Mouse (Mus musculus) erythroblast, embryonic 14.5 days (primary cell): ENCODE data around the gene Cyp51. TPM values are rescaled to one million over a fixed set of nuclear protein-coding genes. Genes with fewer than 3 reads are reported as not detected.

Experiments
- H3K27me3 ChIP-seq: 2 replicates; pipeline ENCODE4 v1.6.1; 2012; ENCODE audit warnings: inconsistent platforms; ENCODE audit not compliant: control insufficient read depth
- H3K36me3 ChIP-seq: 2 replicates; pipeline ENCODE4 v1.6.1; 2012; ENCODE audit warnings: mild to moderate bottlenecking, inconsistent platforms; ENCODE audit not compliant: control insufficient read depth
- H3K4me1 ChIP-seq: 2 replicates; pipeline ENCODE4 v1.6.1; 2012; ENCODE audit warnings: inconsistent platforms; ENCODE audit not compliant: control insufficient read depth
- H3K4me3 ChIP-seq: replicated peaks from 2 replicates; pipeline ENCODE3; 2012; ENCODE audit warnings: moderate library complexity, mild to moderate bottlenecking, inconsistent platforms
- H3K9me3 ChIP-seq: 2 replicates; pipeline ENCODE4 v1.6.1; 2012; ENCODE audit warnings: low read length, inconsistent platforms, mixed read lengths; ENCODE audit not compliant: control insufficient read depth
- GATA1 ChIP-seq: IDR thresholded peaks from 2 replicates; pipeline ENCODE4 v1.6.1; 2012; ENCODE audit warnings: low read length, inconsistent platforms, mixed read lengths
- TAL1 ChIP-seq: IDR thresholded peaks from 3 replicates; pipeline ENCODE4 v1.6.1; 2012; ENCODE audit warnings: low read length, inconsistent platforms, mixed read lengths
- polyA plus RNA-seq: library from polyadenylated mRNA; stranded (reverse); fragments of >175 nt; gene quantifications from 2 replicates; pipeline ENCODE4 v1.2.3, GENCODE M21; 2012

Gene Cyp51
- polyA plus RNA-seq, 1 experiment: 0.39 TPM

DNA sequence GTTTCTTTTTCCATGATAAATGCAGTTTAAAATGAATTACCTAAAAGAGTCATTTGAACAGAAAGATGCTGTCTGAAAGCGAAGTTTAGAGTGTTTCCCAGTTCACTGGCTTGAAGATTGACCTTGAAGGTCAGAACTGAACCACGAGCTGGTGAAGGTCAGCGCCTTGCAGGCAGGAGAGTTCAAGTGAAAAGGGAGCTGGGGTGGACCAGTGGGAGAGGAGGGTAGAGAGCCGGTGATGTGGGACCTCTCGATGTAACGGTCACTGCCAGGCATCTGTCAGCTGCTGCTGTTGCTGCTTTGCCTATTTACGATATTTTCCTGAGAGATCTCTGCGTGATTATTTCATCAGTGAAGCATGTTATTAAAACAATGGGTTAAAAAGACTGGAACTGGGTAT lies 65.2 kb downstream of the Cyp51 start:
- no peak overlapping the region for H3K4me3 ChIP-seq
- no peaks in the 10 kb centered on the region for H3K9me3 ChIP-seq
- no peaks in the 10 kb centered on the region for H3K27me3 ChIP-seq
- TF ChIP-seq TAL1: no peak
- TF ChIP-seq GATA1: no peak
- no peaks in the 10 kb centered on the region for H3K4me1 ChIP-seq
- peaks cover 34% of the 10 kb centered on the region for H3K36me3 ChIP-seq

DNA sequence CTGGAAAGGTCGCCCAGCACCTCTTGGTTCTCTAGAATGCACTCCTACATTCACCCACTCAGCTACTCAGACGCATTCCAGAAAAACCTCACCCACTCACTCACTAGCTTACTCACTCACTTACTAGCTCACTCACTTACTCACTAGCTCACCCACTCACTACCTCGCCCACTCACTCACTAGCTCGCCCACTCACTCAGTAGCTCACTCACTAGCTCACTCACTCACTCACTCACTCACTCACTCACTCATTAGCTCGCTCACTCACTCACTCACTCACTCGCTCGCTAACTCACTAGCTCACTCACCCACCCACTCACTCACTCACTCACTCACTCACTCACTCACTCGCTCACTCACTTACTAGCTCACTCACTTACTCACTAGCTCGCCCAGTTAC lies 67.9 kb downstream of the Cyp51 start:
- peaks cover 24% of the 10 kb centered on the region for H3K36me3 ChIP-seq
- no peak overlapping the region for H3K4me3 ChIP-seq

DNA sequence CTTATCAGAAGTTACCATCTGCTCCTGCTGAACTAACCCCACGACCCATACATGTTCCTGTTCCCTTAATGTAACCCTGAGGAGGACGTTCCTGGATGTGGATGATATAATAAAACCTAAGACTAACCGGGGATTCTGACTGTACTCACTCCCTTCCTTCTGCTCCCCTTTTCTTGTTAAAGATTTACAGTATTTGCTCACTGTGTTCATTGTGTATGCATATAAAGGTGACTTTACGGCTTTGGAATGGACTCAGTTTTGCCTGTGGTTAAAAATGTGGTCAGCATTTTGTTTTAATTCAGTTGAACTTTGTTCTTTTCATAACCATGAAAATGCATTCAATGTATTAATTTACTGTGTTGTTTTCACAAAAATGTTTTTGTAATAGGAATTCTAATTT lies 72.7 kb downstream of the Cyp51 start:
- no peaks in the 10 kb centered on the region for H3K9me3 ChIP-seq
- TF ChIP-seq GATA1 (no peak), TAL1 (no peak)
- no peaks in the 10 kb centered on the region for H3K27me3 ChIP-seq
- no peak overlapping the region for H3K4me3 ChIP-seq
- no peaks in the 10 kb centered on the region for H3K4me1 ChIP-seq
- peaks cover 19% of the 10 kb centered on the region for H3K36me3 ChIP-seq

More for the DNA sequence above, 67.9 kb downstream of the Cyp51 start:
- H3K4me1 ChIP-seq: no peaks in the 10 kb centered on the region
- no peaks in the 10 kb centered on the region for H3K9me3 ChIP-seq
- TF ChIP-seq TAL1: no peak
- no peak for TF ChIP-seq GATA1
- H3K27me3 ChIP-seq: no peaks in the 10 kb centered on the region

Other genes with a start within 250 kb of the Cyp51 start
- gene Mterf1a, start 210.8 kb downstream of the Cyp51 start, polyA plus RNA-seq: 0.08 TPM in 1 of 2 replicates, not detected in the other
- gene Akap9, start 176.7 kb downstream of the Cyp51 start, polyA plus RNA-seq: 0.87 and 1.2 TPM in 2 replicates
- 0.02 and 0.09 TPM in 2 replicates for gene Mterf1b, start 87.6 kb upstream of the Cyp51 start, polyA plus RNA-seq